Mouse (Mus musculus) effector memory CD4-positive, alpha-beta T cell, adult 5 months (primary cell): Measurements from ENCODE around the gene Olfr1404. TPM values are rescaled to one million over a fixed set of nuclear protein-coding genes. Genes with fewer than 3 reads are reported as not detected.

ENCODE experiments used
- polyA plus RNA-seq: library from polyadenylated mRNA; unstranded; fragments of 100-300 nt; shearing (Covaris generic); gene quantifications from one replicate; pipeline ENCODE4 v1.2.1, GENCODE M21; 2017

Olfr1404 gene
- polyA plus RNA-seq = not detected

GRCm38 (mm10) chr1:173212092-173212491 lies at the start of gene Olfr1404:
Gene Olfr1404, plus strand, starts transcription at chr1:173212392.

GRCm38 (mm10) chr1:173190540-173190939 lies 21.7 kb upstream of the Olfr1404 start, which contains the start of gene Olfr1406:
Gene Olfr1406, minus strand, starts transcription at chr1:173190640.

GRCm38 (mm10) chr1:173197508-173197907 lies 14.7 kb upstream of the Olfr1404 start, which contains the start of gene Olfr218:
Gene Olfr218, plus strand, starts transcription at chr1:173197808.

GRCm38 (mm10) chr1:173227081-173227480 lies 14.9 kb downstream of the Olfr1404 start, which contains the start of gene Fcer1a:
Gene Fcer1a, minus strand, starts transcription at chr1:173227214.

GRCm38 (mm10) chr1:173265701-173266100 lies 53.5 kb downstream of the Olfr1404 start, which contains the start of gene Olfr418:
Gene Olfr418, plus strand, starts transcription at chr1:173266001.

Other genes starting within 250 kb of the Olfr1404 start
- not detected for gene Olfr1408, start 75.0 kb upstream of the Olfr1404 start, polyA plus RNA-seq
- 0.21 TPM for gene Olfr1406, start 21.8 kb upstream of the Olfr1404 start, polyA plus RNA-seq
- gene Olfr218, start 14.6 kb upstream of the Olfr1404 start, polyA plus RNA-seq = not detected
- gene Fcer1a, start 14.8 kb downstream of the Olfr1404 start, polyA plus RNA-seq = not detected
- gene Olfr418, start 53.6 kb downstream of the Olfr1404 start, polyA plus RNA-seq = not detected
- not detected for gene Mptx2, start 65.4 kb downstream of the Olfr1404 start, polyA plus RNA-seq
- gene Ackr1, start 121.4 kb downstream of the Olfr1404 start, polyA plus RNA-seq = not detected
- gene Aim2, start 138.5 kb downstream of the Olfr1404 start, polyA plus RNA-seq = 58.3 TPM
- gene Cadm3, start 155.3 kb downstream of the Olfr1404 start, polyA plus RNA-seq = not detected